Mouse (Mus musculus) small intestine, adult 2 months (tissue): ENCODE measurements at regions not wholly inside any gene's neighbourhood (a gene's known extent, or its start where the extent isn't known, plus 50 kb on each side); places are given as distances from the start of the nearest gene placed in this dataset.

Source experiments
- H3K27ac ChIP-seq: fragments of 200-500 bp; 2 replicates; pipeline ENCODE4 v1.5.1; 2012; ENCODE audit warnings: low read depth, low read length, control low read depth, inconsistent platforms; ENCODE audit not compliant: insufficient read depth
- H3K27me3 ChIP-seq: fragments of 200-500 bp; 2 replicates; pipeline ENCODE4 v1.6.1; 2012; ENCODE audit warnings: mild to moderate bottlenecking, moderate library complexity, low read length, inconsistent platforms; ENCODE audit not compliant: control insufficient read depth, insufficient read depth
- H3K36me3 ChIP-seq: fragments of 200-500 bp; 2 replicates; pipeline ENCODE4 v1.6.1; 2012; ENCODE audit warnings: mild to moderate bottlenecking, low read length, control low read depth, inconsistent platforms; ENCODE audit not compliant: control insufficient read depth, insufficient read depth
- H3K4me1 ChIP-seq: fragments of 200-500 bp; 2 replicates; pipeline ENCODE4 v1.6.1; 2012; ENCODE audit warnings: low read length, inconsistent platforms, mixed read lengths; ENCODE audit not compliant: control insufficient read depth, insufficient read depth, insufficient read length
- H3K4me3 ChIP-seq: fragments of 200-500 bp; 2 replicates; pipeline ENCODE4 v1.5.1; 2012; ENCODE audit warnings: low read depth, mild to moderate bottlenecking, control low read depth, inconsistent platforms, low read length, moderate library complexity
- CTCF ChIP-seq: fragments of 200-500 bp; IDR thresholded peaks from 2 replicates; pipeline ENCODE4 v1.5.1; 2012; ENCODE audit warnings: low read depth, mild to moderate bottlenecking, control low read depth, inconsistent platforms, low read length, moderate library complexity, mixed read lengths; ENCODE audit not compliant: insufficient replicate concordance, insufficient read length; ENCODE audit errors: extremely low read depth
- POLR2A ChIP-seq: fragments of 200-500 bp; IDR thresholded peaks from 2 replicates; pipeline ENCODE4 v1.6.1; 2012; ENCODE audit warnings: low read depth, mild to moderate bottlenecking, control low read depth, inconsistent platforms, low read length, moderate library complexity
- WGBS: fragments of 180-500 bp; shearing (Covaris S2); methylation state at CpG from one replicate; pipeline ENCODE4 v1.1.7; 2018; 5-methylcytosine and 5-hydroxymethylcytosine counted together

GRCm38 (mm10) chr4:29083545-29084290 lies 270.8 kb downstream of the Epha7 start:
- Histone ChIP-seq H3K27ac (no peak overlapping the region), H3K4me1 (no peaks in the 10 kb centered on the region), H3K4me3 (no peak overlapping the region), H3K36me3 (no peaks in the 10 kb centered on the region), H3K27me3 (no peaks in the 10 kb centered on the region)
- WGBS = 79% methylated on average over 5 of the region's 5 CpGs
- TF ChIP-seq CTCF = no peak

- Histone ChIP-seq H3K4me1 (no peaks in the 10 kb centered on the region), H3K27ac (no peak overlapping the region), H3K27me3 (no peaks in the 10 kb centered on the region), H3K4me3 (no peak overlapping the region), H3K36me3 (no peaks in the 10 kb centered on the region)
- TF ChIP-seq POLR2A (no peak), CTCF (no peak)
- 71% methylated on average over 4 of the region's 4 CpGs for WGBS
These were observed 278.0 kb downstream of the Epha7 start for GRCm38 (mm10) chr4:29090949-29091348.

GRCm38 (mm10) chr4:29091495-29092211 lies 278.7 kb downstream of the Epha7 start:
- no peak overlapping the region for H3K4me3 ChIP-seq
- H3K27ac ChIP-seq = no peak overlapping the region
- H3K27me3 ChIP-seq = no peaks in the 10 kb centered on the region
- WGBS = 83% methylated on average over 5 of the region's 5 CpGs
- TF ChIP-seq CTCF = no peak
- no peak for TF ChIP-seq POLR2A
- no peaks in the 10 kb centered on the region for H3K36me3 ChIP-seq
- H3K4me1 ChIP-seq = no peaks in the 10 kb centered on the region

GRCm38 (mm10) chr4:29102373-29102772 lies 289.4 kb downstream of the Epha7 start:
- Histone ChIP-seq H3K27ac (no peak overlapping the region), H3K36me3 (no peaks in the 10 kb centered on the region), H3K4me1 (no peaks in the 10 kb centered on the region), H3K27me3 (no peaks in the 10 kb centered on the region), H3K4me3 (no peak overlapping the region)
- no peak for TF ChIP-seq CTCF
- TF ChIP-seq POLR2A = no peak
- 85% methylated on average over 2 of the region's 2 CpGs for WGBS

- H3K27ac ChIP-seq = no peak overlapping the region
- H3K36me3 ChIP-seq = no peaks in the 10 kb centered on the region
- no peak overlapping the region for H3K4me3 ChIP-seq
- no peaks in the 10 kb centered on the region for H3K27me3 ChIP-seq
- H3K4me1 ChIP-seq = no peaks in the 10 kb centered on the region
- WGBS = 40% methylated on average over 1 of the region's 1 CpGs
- TF ChIP-seq POLR2A = no peak
- no peak for TF ChIP-seq CTCF
These were observed 290.5 kb downstream of the Epha7 start for GRCm38 (mm10) chr4:29103414-29103813.

- Histone ChIP-seq H3K36me3 (no peaks in the 10 kb centered on the region), H3K27ac (no peak overlapping the region), H3K4me1 (no peaks in the 10 kb centered on the region), H3K27me3 (no peaks in the 10 kb centered on the region), H3K4me3 (no peak overlapping the region)
- WGBS = 77% methylated on average over 2 of the region's 2 CpGs
- no peak for TF ChIP-seq CTCF
- no peak for TF ChIP-seq POLR2A
These were observed 299.6 kb downstream of the Epha7 start for GRCm38 (mm10) chr4:29112552-29112951.

- WGBS = 90% methylated on average over 4 of the region's 4 CpGs
- Histone ChIP-seq H3K27me3 (no peaks in the 10 kb centered on the region), H3K4me1 (no peaks in the 10 kb centered on the region), H3K4me3 (no peak overlapping the region), H3K27ac (no peak overlapping the region), H3K36me3 (no peaks in the 10 kb centered on the region)
- TF ChIP-seq CTCF (no peak), POLR2A (no peak)
These were observed 304.1 kb downstream of the Epha7 start for GRCm38 (mm10) chr4:29117025-29117424.
